Mouse (Mus musculus): ENCODE results near the gene Magoh.

The Magoh gene

DNA sequence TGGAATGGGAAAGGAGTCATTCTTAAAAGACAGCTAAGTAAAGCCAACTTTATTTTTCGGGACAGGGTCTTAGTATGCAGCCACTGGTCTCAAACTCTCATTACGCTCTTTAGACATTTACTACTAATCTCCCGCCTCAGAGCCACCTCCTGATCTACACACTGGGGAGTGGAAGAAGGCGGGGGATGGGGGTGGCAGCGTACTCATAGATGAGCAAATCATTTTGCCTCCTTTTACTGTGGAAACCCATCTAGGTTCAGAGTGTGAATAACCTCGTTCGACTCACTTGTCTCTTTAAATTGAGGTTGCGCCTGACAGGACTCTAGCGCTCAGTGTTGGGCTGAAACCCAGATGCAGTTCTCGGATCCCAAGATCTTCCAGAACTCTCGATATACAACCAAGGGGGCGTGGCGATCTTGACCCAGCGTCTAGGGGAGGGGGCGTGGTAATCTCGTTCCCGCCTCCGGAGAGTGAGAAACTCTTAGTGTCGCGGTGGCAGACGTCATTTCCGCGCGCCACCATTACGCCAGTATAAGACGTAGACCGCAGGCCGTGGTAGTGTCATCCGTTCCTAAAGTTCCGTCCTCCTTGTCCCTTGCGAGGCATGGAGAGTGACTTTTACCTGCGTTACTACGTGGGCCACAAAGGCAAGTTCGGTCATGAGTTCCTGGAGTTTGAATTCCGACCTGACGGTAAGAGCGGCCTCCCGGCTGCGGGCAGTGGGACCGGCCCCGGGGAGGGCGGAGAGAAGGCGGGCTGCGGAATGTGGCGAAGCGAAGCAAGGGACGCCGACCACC, at the start of gene Magoh:
Gene Magoh, plus strand, starts transcription at position 502 of the 797 bp plus-strand sequence.
- peak; percentile 99 for DNase-seq (ENCODE audit: low read depth)

DNA sequence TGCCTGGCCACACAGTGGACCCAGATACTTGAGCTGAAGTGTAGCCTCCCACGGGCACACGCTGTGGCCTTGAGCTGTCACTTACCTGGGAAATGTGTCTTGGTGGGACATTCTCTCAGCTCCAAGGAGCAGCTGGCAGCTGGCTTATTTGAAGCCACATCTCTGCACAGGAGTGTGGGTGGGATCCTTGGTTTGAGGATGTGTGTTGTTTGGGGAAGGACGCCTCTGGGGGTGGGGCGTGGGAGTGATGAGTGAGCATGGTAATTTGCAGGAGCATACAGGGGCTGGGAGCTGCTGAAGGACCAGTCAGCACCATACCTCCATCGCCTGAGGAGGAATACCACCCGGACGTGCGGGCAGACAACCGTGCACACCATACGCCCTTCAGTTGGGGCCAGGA, 49.4 kb upstream of the Magoh start:
- DNase-seq (ENCODE audit: low read depth): no peak

DNA sequence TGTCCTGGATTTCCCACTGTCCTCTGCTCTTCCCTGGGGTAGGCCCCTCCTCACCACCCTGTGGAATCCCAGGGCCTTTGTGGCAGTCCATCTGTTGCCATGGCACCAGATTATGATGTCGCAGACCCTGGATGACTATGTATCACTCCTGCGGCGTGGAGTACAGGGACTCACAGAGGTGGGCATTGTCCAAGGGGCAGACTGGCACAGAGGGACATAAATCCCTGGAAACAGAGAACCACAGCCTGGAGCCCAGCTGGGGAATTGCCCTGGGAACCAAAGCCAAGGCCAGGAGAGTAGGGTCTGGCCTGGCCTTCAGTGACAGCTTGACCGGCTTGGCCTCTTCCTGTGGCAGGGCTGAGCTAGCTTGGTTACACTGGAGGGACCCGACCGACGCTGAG, 48.7 kb upstream of the Magoh start:
- no peak for DNase-seq (ENCODE audit: low read depth)

DNA sequence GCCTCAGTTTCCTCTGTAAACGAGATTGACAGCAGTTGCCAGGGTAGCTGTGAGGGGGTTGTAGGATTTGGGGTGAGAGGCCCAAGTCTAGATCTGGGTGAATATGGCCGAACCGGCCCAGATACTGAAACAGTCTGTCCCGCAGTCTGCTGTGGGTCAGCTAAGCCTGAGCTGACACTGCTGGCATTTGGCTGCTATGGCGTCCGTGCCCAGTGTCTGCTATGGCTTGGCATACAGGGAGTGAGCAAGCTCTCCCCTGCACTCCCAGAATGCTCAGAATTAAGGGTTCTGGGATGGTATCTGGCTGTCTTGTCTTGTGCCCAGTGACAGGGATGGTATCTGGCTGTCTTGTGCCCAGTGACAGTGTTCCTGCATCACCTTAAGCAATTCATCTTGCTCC, 47.9 kb upstream of the Magoh start:
- DNase-seq (ENCODE audit: low read depth): no peak

DNA sequence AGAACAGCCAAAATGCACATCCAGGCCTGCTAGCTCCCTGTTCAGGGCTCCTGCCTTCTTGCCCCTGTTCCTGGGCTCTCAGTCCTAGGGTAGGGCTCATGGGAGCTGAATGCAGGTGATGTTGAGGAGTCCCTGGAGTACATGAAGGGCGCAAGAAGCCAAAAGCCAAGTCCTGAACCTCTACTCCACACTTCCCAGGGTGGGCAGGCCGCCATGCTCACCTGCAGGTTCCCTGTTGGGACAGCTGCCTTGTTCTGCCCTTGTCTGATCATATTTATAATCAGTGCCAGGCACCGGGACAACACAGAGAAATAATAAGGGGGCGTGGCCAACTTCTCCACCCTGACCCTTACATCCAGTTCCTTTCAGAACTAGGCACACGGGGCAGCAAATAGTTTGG, 46.0 kb upstream of the Magoh start:
- DNase-seq (ENCODE audit: low read depth): no peak

DNA sequence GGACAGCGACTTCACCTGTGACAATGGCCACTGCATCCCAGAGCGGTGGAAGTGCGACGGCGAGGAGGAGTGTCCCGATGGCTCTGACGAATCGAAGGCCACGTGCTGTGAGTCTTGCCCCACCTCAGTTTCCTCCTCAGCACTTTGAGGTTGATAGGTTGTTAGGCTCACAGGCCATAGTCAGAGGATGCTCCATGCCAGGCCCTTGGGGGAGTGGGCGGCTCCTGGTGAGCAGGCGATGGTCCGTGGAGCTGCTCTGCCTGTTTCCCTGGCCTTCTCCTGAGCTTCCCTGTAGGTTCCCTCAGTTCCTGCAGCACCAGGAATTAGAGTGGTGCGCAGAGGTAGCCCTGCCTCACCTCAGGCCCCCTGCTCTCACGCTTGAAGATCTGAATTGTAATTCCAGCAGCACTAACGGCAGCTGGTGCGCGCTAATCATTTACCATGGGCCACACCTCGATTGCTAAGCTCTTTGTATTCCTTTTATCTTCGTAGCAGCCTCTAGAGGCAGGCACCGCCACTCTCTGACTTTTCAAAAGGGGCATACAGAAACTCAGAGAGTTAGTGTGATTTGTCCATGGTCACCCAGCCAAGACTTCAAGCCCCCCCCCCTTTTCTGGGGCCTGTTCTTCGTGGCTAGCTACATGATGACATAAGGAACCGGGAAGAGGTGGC, 44.8 kb upstream of the Magoh start:
- no peak for DNase-seq (ENCODE audit: low read depth)

DNA sequence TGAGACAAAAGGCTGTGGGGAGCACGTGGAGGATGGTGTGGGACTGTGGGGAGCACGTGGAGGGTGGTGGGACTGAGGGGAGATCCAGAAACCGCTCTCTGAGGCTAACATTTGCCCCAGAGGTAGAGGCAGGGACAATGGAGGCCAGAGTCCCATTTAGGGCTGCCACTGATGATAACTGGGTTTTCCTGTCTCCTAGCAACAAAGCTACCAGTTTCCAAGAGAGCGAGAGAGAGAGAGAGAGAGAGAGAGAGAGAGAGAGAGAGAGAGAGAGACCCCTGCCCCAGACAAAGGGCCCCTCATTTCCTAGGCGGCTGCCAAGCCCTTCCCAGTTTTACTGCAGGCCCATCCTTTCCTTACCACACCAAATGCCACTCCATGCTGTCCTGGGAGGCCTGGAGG, 44.0 kb upstream of the Magoh start:
- no peak for DNase-seq (ENCODE audit: low read depth)

DNA sequence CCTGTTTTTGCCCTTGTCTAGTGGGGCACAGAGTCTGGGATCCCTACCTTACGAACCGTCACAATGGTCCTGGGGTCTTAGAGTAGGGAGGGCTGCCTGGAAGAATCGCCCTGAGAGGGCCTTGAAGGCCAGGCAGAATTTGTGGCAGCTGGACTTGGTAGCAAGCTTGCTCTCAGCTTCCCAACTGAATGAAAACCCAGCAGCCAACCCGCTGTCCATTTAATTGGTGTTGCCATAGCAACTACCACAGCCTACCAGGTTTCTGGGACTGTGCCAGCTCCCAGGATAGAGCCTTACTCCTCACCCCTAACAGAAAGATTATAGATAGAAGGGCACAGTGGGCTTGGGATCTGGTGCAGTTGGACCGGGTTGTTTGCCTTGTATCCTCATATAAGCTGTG, 42.8 kb upstream of the Magoh start:
- DNase-seq (ENCODE audit: low read depth): no peak

DNA sequence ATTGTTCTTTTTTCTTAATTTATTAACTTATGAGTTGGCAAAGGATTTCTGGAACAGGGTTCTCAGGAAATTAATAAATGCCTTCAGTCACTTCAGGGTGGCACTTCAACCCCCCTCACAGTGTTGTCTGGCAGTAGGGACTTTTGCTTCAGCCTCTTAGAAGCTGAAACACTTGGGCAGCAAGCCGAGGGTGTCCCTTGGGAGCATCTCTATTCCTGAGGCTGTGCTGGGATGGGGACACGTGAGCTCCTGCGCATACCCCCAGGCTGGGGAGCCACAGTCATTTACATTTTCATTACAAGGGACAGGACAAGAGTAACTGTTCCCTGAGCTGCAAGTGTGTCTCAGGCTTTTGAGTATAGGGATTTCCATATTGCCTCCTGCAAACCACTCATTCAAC, 41.6 kb upstream of the Magoh start:
- no peak for DNase-seq (ENCODE audit: low read depth)

DNA sequence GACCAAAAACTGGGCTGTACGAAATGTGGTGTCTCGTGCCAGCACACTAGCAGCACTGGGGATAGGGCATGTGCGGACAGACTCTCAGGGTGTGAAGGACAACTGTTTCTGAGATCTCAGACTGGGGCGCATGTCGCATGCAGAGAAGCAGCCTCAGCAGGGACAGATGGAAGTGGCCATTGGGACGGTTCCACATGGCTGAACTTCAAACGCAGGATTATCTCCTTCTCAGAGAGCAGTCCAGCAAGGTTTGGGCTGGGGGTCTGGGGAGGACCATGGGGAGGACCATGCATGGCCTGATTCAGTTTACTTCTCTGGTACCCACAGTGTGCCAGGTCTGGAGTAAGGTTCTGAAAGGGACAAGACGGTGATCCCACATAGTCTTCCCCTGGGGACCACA, 35.9 kb upstream of the Magoh start:
- no peak for DNase-seq (ENCODE audit: low read depth)

DNA sequence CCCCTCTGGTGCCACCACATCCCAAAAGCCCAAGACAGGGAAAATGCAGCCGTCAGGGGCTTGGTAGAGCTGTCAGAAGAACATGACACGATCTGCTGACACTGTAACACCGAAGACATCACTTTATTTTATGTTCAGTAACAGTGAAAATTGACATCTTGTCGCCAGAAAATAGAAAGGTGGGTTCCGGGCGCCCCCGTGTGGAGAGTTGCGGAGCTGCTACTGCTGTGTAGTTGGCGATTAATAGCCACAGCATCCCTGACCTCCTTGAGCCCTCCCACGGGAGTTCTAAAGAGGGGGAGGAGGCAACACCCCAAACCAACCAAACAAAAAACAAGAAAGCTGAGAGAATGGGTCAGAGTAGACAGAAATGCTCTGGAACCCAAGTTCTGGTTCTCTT, 34.6 kb upstream of the Magoh start:
- peak; percentile 74 for DNase-seq (ENCODE audit: low read depth)

DNA sequence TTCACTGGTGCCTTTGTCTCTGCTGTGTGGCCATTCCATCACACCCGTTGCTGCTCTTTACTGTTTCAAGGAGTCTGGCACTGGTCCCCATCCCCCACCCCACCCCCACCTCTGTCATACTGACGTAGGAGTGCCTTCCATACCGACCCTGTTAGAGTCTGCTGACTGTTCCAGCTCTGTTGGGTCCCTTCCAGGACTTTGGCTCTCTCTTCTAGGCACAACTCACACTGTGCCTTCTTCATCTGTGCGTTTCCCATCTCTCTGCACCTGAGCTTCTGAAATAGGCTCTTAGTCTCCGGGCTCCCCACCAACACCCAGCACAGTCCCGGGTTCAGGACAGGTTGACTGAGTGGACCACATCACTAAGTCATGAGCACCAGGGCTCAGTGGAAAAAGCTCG, 32.8 kb upstream of the Magoh start:
- no peak for DNase-seq (ENCODE audit: low read depth)

DNA sequence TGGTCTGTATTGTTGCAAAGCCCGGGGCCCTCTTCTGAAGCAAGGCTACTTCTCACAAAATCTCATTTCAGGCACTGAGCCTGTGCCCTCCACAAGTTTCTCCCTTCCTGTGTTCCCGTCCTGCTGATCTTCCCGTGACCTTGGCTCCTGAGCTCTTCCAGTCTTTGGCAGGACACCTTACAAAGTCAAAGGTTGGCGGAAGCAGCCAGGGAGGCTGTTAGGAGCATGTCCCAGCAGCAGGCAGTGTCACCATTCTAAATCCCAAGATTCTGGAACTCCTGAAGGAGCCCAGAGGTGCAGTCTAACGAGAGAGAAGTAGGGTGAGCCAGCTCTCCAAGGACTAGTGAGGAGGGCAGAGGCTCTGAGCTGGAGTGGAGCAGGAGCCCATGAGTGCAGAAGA, 31.0 kb upstream of the Magoh start:
- no peak for DNase-seq (ENCODE audit: low read depth)

DNA sequence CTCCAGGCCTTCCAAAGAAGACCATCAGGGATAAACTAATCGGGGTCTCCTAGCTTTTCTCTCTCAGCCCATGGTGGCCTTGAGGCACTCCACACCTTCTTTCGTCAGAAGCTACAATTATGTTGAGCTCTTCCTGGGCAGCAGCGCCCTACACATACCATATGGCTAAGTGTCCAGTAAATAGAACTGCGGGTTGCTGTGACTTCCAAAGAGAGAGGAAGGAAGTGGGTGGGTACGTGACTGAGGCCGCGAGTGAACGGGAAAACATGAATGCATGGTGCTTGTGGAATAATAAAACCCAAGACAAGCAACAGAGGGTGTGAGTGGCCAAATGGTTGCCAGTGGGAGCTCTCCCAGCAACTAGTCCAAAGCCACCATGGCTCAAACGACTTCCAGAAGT, 29.9 kb upstream of the Magoh start:
- no peak for DNase-seq (ENCODE audit: low read depth)

DNA sequence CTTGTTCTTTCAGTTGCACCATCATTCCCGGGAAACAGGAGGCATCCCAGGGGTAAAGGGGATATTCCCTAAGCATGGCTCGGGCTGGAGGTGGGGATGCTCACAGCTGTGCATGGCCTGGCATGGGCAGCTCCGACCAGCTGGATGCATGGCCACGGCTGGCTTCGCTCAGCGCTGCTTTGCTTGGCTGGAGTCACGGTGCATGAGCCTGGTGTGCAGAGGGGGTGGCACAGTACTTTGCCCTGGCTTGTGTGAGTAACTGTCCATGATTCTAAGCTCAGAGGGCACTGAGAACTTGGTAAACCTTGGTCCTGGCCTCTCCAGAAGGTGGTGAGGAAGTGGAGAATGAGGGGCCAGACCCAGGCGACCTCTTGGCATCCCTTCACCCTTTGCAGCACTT, 29.5 kb upstream of the Magoh start:
- no peak for DNase-seq (ENCODE audit: low read depth)

DNA sequence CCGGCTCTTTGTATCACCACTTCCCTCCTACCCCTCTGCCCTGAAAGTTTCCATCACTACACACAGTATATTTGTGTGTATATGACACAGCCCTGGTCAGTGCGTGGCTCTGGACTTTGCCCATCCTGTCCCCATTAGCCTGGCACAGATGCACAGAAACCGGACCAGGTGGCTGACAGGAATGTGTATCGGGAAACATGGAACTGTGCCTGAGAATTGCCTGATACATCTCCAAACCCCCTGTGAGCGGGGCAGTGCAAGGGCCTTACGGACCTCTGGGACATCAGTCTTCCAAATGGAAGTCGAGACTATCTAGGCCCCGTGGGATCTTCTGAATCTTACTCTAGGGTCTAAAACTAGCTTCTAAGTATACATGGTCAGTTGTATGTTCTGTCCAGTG, 26.2 kb upstream of the Magoh start:
- no peak for DNase-seq (ENCODE audit: low read depth)

DNA sequence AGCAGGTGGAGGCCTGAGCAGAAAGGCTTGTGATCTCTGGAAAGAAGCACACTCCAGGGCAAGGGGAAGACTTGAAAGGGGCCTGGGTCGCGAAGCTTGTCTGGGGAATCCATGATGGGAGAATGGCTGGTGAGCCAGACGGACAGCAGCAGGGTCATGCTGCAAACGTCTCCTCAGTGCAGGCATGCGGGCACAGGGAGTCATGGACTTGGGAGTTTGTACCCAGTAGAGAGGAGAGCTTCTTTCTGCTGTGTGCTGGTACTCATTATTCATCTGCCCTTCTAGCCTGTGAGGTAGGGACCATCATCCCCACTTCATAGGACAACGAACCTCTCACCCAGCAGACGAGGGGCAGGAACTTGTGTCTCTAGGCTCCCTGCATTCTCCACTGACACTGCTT, 25.7 kb upstream of the Magoh start:
- no peak for DNase-seq (ENCODE audit: low read depth)

DNA sequence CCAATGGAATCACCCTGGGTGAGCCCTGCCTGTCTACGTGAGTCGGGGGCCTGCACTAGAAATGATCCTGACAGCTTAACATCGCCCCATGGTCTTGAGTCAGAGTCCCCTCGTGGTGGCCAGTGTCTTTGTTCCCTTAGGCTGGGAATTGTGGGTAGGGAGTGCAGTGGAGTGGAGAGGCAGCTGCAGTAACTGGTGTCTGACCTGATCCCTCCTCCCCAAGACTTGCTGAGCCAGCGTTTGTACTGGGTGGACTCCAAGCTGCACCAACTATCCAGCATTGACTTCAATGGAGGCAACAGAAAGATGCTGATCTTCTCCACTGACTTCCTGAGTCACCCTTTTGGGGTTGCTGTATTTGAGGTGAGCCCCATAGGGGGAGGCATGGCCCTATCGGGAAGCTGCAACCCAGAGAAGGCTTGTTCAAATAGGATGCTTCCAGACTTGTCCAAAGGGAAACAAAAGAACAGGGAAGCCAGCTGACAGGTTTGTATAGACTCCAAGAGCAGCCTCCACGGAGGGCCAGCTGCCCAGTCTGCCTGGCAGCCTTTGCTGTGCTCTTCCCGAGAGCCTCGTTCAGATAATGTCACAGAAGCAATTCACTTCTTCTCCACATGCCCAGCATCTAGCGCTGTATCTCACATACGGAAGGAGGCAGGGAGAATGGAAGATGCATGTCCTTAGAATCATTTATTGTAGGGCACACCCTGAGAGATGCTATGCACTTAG, 22.4 kb upstream of the Magoh start:
- no peak for DNase-seq (ENCODE audit: low read depth)

DNA sequence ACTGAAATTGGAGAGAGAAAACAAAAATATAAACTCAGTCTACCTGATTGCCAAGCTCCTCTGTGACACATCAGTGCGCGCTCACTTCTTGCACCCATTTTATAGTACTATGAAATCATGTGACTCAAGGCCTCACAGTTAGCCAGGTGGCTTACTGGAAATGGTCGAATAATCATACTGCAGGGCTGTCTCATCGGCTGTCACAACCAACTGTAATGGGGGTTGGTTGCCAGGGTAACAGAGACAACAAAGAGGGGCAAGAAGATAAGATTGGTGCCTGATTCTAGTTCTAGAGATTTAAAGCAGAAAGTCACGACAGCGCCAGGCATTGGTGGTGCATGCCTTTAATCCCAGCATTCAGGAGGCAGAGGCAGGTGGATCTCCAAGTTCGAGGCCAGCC, 20.6 kb upstream of the Magoh start:
- DNase-seq (ENCODE audit: low read depth): no peak

DNA sequence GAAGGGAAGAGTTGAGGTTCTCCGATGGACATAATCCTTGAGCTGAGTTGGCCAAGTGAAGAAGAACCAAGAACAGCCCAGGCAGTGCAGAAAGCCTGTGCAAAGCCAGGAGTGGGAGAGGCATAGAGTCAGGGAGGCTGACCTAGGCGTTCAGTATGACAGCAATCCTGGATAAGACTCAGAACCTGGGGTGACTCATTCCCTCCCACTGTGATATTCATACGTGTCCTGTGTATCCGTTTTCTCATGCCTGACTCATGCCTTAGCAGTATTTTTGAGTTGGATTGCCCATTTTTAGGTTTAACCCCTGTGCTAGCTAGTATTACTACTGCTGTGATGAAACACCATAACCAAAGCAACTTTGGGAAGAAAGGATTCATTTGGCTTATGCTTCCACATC, 14.7 kb upstream of the Magoh start:
- no peak for DNase-seq (ENCODE audit: low read depth)

DNA sequence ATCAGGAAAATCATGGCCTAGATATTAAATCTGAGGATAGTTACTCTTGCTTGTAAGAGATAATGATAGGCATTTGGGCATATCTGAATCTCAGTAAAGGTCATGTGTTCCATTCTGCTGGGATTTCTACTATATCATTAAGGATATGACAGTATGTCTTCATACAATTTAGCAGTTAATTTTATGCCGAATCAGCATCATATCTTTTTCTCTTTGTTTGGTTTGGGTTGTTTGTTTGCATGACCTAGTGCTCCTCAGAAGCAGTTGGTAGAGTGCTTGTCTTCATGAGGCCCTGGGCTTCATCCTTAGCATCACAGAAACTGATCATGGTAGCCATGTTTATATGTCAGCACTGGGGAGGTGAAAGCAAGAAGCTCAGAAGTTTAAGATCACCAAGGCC, 2.1 kb downstream of the Magoh start:
- DNase-seq (ENCODE audit: low read depth): no peak

DNA sequence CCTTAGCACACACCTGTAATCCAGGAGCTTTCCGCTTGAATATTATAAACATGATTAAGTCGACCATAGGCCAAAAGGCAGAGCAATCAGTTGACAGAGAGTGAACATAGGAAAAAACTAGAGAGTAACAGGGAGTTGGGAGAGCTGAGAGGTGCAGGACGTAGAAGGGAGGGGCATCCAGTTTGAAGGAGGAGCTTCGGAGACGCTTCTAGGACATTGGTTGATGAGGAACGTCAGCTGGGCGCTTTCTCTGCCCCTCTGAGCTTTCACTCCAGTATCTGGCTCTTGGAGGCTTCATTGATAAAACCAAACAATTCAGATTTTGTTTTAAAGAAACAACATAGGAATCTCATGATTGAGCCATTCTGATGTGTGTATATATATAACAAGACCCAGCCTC, 6.8 kb downstream of the Magoh start:
- no peak for DNase-seq (ENCODE audit: low read depth)

DNA sequence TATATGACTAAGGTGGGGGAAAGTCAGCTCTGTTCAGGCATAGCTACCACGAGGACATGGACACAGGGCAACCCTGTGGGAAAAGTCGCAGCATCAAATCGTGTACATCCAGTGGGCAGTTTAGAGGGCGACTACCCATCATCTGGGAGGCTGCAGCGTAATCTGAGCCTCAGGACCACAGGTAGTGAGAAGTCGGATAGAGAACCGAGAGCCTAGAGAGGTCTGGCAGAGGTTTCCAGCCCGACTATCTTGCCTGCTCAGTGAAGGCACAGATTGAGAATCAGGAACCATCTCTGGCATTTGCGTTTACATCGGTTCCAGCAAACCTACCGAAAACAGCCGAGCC, 9.8 kb downstream of the Magoh start:
- DNase-seq (ENCODE audit: low read depth): no peak

All from induced T-regulatory cell, adult 2 months (primary cell).